Mouse (Mus musculus): ENCODE measurements around the gene Mrpl22. TPM values are rescaled to one million over a fixed set of nuclear protein-coding genes. Genes with fewer than 3 reads are reported as not detected.
"Not testable (repeated sequence)": the region's sequence is repeated elsewhere in the genome, so short reads cannot be mapped to it uniquely, and the experiment has no call there.

The Mrpl22 gene
- polyA plus RNA-seq, 1 experiment: 95.3 TPM

DNA sequence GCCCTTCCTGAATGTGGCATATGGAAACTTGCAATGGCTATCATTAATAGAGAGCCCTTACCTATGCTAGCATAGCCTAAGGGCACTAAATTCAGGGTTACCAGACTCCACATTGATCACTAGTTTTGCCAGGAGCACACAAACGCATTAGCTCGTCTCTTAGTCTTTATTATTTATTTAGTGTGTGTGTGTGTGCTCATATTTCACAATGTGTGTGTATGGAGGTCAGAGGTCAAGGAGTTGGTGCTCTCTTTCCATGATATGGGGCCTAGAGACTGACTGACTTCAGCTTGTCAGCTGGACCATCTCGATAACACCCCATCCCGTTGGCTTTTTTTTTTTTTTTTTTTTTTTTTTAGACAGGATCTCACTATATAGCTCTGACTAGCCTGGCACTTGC lies 1.8 kb upstream of the Mrpl22 start:
- TF ChIP-seq USF1 (IDR thresholded peaks at IDR 0.05; ENCODE audit: low read depth) (no peak), SRF (IDR thresholded peaks at IDR 0.05; ENCODE audit: control insufficient read depth, insufficient read length, low read depth) (no peak), MYOG (IDR thresholded peaks at IDR 0.05; ENCODE audit: control insufficient read depth in 1 of 3, insufficient read depth in 1 of 3, insufficient read length in 2 of 3, low read depth in 2 of 3) (no peak), REST (IDR thresholded peaks at IDR 0.05; ENCODE audit: insufficient read depth, insufficient read length) (no peak), MYOD1 (IDR thresholded peaks at IDR 0.05; ENCODE audit: control insufficient read depth in 1 of 3, insufficient read length in 2 of 3, low read depth in 2 of 3) (no peak)
- no peak overlapping the region for H3K4me2 ChIP-seq (ENCODE audit: low read depth)
- H3K36me3 ChIP-seq (ENCODE audit: control insufficient read depth, insufficient read depth): peaks cover 13% of the 10 kb centered on the region
- peaks cover 15% of the 10 kb centered on the region for H3K79me2 ChIP-seq (ENCODE audit: control insufficient read depth, insufficient read depth)
- H3ac ChIP-seq (ENCODE audit: control insufficient read depth, insufficient read length): no peak overlapping the region
- H3K4me3 ChIP-seq: no peak overlapping the region
- no peaks in the 10 kb centered on the region for H3K27me3 ChIP-seq (ENCODE audit: control insufficient read depth, insufficient read depth, insufficient read length)

DNA sequence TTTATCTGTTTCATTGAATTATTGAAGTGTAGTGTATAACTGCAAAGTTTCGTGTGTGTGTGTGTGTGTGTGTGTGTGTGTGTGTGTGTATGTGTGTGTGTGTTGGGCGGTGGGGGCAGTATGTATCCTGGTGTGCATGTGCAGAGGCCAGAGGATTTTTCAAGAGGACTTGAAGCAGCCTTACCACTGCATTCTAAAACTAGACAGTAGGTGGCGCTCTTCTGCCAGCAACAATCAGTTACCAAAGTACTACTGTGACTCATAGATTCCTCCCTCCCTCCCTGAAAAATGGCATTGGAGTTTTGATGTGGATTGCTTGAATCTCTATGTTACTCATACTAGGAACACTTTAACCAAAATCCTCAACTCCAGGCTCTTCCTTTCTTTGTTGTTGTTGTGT lies 8.1 kb downstream of the Mrpl22 start:
- Histone ChIP-seq H3ac (ENCODE audit: control insufficient read depth, insufficient read length) (no peak overlapping the region), H3K4me3 (no peak overlapping the region), H3K4me2 (ENCODE audit: low read depth) (no peak overlapping the region), H3K79me2 (ENCODE audit: control insufficient read depth, insufficient read depth) (no peaks in the 10 kb centered on the region), H3K36me3 (ENCODE audit: control insufficient read depth, insufficient read depth) (peaks cover 23% of the 10 kb centered on the region), H3K27me3 (ENCODE audit: control insufficient read depth, insufficient read depth, insufficient read length) (no peaks in the 10 kb centered on the region)
- TF ChIP-seq TCF12 (IDR thresholded peaks at IDR 0.05; ENCODE audit: insufficient read depth, poor library complexity, severe bottlenecking) (no peak), POLR2AphosphoS2 (IDR thresholded peaks at IDR 0.05; ENCODE audit: insufficient read length, low read depth) (no peak), MYOG (IDR thresholded peaks at IDR 0.05; ENCODE audit: control insufficient read depth in 1 of 3, insufficient read depth in 1 of 3, insufficient read length in 2 of 3, low read depth in 2 of 3) (no peak), MYOD1 (IDR thresholded peaks at IDR 0.05; ENCODE audit: control insufficient read depth in 1 of 3, insufficient read length in 2 of 3, low read depth in 2 of 3) (no peak), TCF3 (IDR thresholded peaks at IDR 0.05; ENCODE audit: insufficient read length, low read depth) (no peak), POLR2A (IDR thresholded peaks at IDR 0.05; ENCODE audit: insufficient read length, low read depth) (no peak), MAX (IDR thresholded peaks at IDR 0.05; ENCODE audit: low read depth) (no peak), E2F4 (IDR thresholded peaks at IDR 0.05; ENCODE audit: insufficient read depth) (no peak), USF1 (IDR thresholded peaks at IDR 0.05; ENCODE audit: low read depth) (no peak), REST (IDR thresholded peaks at IDR 0.05; ENCODE audit: insufficient read depth, insufficient read length) (no peak), CEBPB (IDR thresholded peaks at IDR 0.05; ENCODE audit: insufficient read depth, poor library complexity, severe bottlenecking) (no peak), SRF (IDR thresholded peaks at IDR 0.05; ENCODE audit: control insufficient read depth, insufficient read length, low read depth) (no peak)

DNA sequence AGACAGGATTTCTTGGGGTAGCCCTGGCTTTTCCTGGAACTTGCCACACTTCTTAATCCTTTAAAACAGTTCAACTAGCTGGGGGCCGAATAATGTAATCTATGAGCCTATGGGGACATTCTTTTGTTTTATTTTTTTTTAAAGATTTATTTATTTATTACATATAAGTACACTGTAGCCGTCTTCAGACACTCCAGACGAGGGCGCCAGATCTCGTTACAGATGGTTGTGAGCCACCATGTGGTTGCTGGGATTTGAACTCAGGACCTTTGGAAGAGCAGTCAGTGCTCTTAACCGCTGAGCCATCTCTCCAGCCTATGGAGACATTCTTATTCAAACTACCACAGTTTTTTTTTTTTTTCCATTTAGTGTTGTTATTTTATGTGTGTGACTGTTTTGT lies 8.5 kb downstream of the Mrpl22 start:
- not testable (repeated sequence) for H3K79me2 ChIP-seq (ENCODE audit: control insufficient read depth, insufficient read depth); H3K27me3 ChIP-seq (ENCODE audit: control insufficient read depth, insufficient read depth, insufficient read length); H3K4me3 ChIP-seq; H3K4me2 ChIP-seq (ENCODE audit: low read depth); H3ac ChIP-seq (ENCODE audit: control insufficient read depth, insufficient read length)
- peaks cover 19% of the 10 kb centered on the region for H3K36me3 ChIP-seq (ENCODE audit: control insufficient read depth, insufficient read depth)

DNA sequence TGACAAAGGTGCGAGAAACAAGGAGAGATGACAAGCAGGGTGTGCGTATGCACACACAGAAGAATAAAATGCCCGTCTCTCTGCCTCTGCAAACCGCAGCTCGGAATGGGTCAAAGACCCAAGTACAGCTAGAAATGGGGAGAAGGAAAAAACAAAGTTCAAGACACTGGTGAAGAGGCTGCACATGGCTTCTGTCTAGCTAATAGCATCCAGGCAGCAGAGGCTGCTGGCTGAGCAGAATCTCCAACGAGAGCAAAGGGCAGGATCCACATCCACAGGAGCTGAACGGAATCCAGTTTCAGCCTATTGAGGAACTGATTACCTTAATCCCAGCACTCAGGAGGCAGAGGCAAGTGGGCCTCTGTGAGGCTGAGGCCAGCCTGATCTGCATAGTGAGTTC lies 9.3 kb downstream of the Mrpl22 start:
- TF ChIP-seq MYOD1 (IDR thresholded peaks at IDR 0.05; ENCODE audit: control insufficient read depth in 1 of 3, insufficient read length in 2 of 3, low read depth in 2 of 3) (no peak), MYOG (IDR thresholded peaks at IDR 0.05; ENCODE audit: control insufficient read depth in 1 of 3, insufficient read depth in 1 of 3, insufficient read length in 2 of 3, low read depth in 2 of 3) (no peak), E2F4 (IDR thresholded peaks at IDR 0.05; ENCODE audit: insufficient read depth) (no peak), REST (IDR thresholded peaks at IDR 0.05; ENCODE audit: insufficient read depth, insufficient read length) (no peak), POLR2A (IDR thresholded peaks at IDR 0.05; ENCODE audit: insufficient read length, low read depth) (no peak), USF1 (IDR thresholded peaks at IDR 0.05; ENCODE audit: low read depth) (no peak), MAX (IDR thresholded peaks at IDR 0.05; ENCODE audit: low read depth) (no peak), POLR2AphosphoS2 (IDR thresholded peaks at IDR 0.05; ENCODE audit: insufficient read length, low read depth) (no peak), CEBPB (IDR thresholded peaks at IDR 0.05; ENCODE audit: insufficient read depth, poor library complexity, severe bottlenecking) (no peak), TCF3 (IDR thresholded peaks at IDR 0.05; ENCODE audit: insufficient read length, low read depth) (no peak), SRF (IDR thresholded peaks at IDR 0.05; ENCODE audit: control insufficient read depth, insufficient read length, low read depth) (no peak), TCF12 (IDR thresholded peaks at IDR 0.05; ENCODE audit: insufficient read depth, poor library complexity, severe bottlenecking) (no peak)
- Histone ChIP-seq H3K4me2 (ENCODE audit: low read depth) (no peak overlapping the region), H3K36me3 (ENCODE audit: control insufficient read depth, insufficient read depth) (peaks cover 11% of the 10 kb centered on the region)

DNA sequence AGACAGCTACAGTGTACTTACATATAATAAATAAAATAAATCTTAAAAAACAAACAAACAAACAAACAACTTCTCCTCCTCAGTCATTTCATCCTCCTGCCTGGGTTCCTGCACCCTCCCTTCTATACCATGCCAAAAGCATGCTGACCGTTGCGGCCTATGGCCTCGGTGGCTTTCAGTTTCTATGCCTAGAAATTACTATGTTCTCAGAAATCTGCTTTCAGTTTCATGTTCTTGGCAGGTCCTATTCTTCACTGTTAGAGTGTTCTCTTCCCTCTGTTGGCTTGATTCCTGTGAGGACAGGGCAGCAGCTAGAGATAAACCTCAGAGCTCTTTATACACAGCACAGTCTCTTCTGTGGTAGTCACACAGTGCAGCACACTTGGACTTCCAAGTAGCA lies 12.1 kb downstream of the Mrpl22 start:
- H3K27me3 ChIP-seq (ENCODE audit: control insufficient read depth, insufficient read depth, insufficient read length): peaks cover 5% of the 10 kb centered on the region
- H3K4me2 ChIP-seq (ENCODE audit: low read depth): no peak overlapping the region
- peaks cover 6% of the 10 kb centered on the region for H3K36me3 ChIP-seq (ENCODE audit: control insufficient read depth, insufficient read depth)
- H3K4me3 ChIP-seq: no peak overlapping the region
- H3ac ChIP-seq (ENCODE audit: control insufficient read depth, insufficient read length): no peak overlapping the region
- no peak for TF ChIP-seq POLR2AphosphoS2 (IDR thresholded peaks at IDR 0.05; ENCODE audit: insufficient read length, low read depth)
- TF ChIP-seq E2F4 (IDR thresholded peaks at IDR 0.05; ENCODE audit: insufficient read depth): no peak
- no peak for TF ChIP-seq CEBPB (IDR thresholded peaks at IDR 0.05; ENCODE audit: insufficient read depth, poor library complexity, severe bottlenecking)
- TF ChIP-seq USF1 (IDR thresholded peaks at IDR 0.05; ENCODE audit: low read depth): no peak
- TF ChIP-seq SRF (IDR thresholded peaks at IDR 0.05; ENCODE audit: control insufficient read depth, insufficient read length, low read depth): no peak
- no peak for TF ChIP-seq TCF12 (IDR thresholded peaks at IDR 0.05; ENCODE audit: insufficient read depth, poor library complexity, severe bottlenecking)
- TF ChIP-seq REST (IDR thresholded peaks at IDR 0.05; ENCODE audit: insufficient read depth, insufficient read length): no peak
- no peak for TF ChIP-seq MYOD1 (IDR thresholded peaks at IDR 0.05; ENCODE audit: control insufficient read depth in 1 of 3, insufficient read length in 2 of 3, low read depth in 2 of 3)
- no peak for TF ChIP-seq MAX (IDR thresholded peaks at IDR 0.05; ENCODE audit: low read depth)
- no peak for TF ChIP-seq MYOG (IDR thresholded peaks at IDR 0.05; ENCODE audit: control insufficient read depth in 1 of 3, insufficient read depth in 1 of 3, insufficient read length in 2 of 3, low read depth in 2 of 3)
- TF ChIP-seq TCF3 (IDR thresholded peaks at IDR 0.05; ENCODE audit: insufficient read length, low read depth): no peak
- no peak for TF ChIP-seq POLR2A (IDR thresholded peaks at IDR 0.05; ENCODE audit: insufficient read length, low read depth)
- no peaks in the 10 kb centered on the region for H3K79me2 ChIP-seq (ENCODE audit: control insufficient read depth, insufficient read depth)

More for the DNA sequence above, 9.3 kb downstream of the Mrpl22 start:
- H3K79me2 ChIP-seq (ENCODE audit: control insufficient read depth, insufficient read depth): no peaks in the 10 kb centered on the region
- H3ac ChIP-seq (ENCODE audit: control insufficient read depth, insufficient read length): no peak overlapping the region
- H3K27me3 ChIP-seq (ENCODE audit: control insufficient read depth, insufficient read depth, insufficient read length): no peaks in the 10 kb centered on the region
- H3K4me3 ChIP-seq: no peak overlapping the region

Measured in myocyte (in vitro differentiated cells).